Mouse (Mus musculus) bone marrow, adult 2 months (tissue): ENCODE results near the gene Slc25a13. TPM values are rescaled to one million over a fixed set of nuclear protein-coding genes. Genes with fewer than 3 reads are reported as not detected.
"Not testable (repeated sequence)": the region's sequence is repeated elsewhere in the genome, so short reads cannot be mapped to it uniquely, and the experiment has no call there.

Source experiments
- H3K27ac ChIP-seq: fragments of 200-500 bp; 2 replicates; pipeline ENCODE4 v1.5.1; 2012; ENCODE audit warnings: low read depth, mild to moderate bottlenecking, control low read depth, inconsistent platforms, low read length; ENCODE audit not compliant: control insufficient read depth, poor library complexity, insufficient read depth
- H3K4me1 ChIP-seq: fragments of 200-500 bp; 2 replicates; pipeline ENCODE4 v1.6.1; 2011; ENCODE audit warnings: low read length; ENCODE audit not compliant: control insufficient read depth, insufficient read depth
- H3K4me3 ChIP-seq: fragments of 200-500 bp; replicated peaks from 2 replicates; pipeline ENCODE3; 2011; ENCODE audit warnings: mild to moderate bottlenecking, low read depth, low read length, control low read depth; ENCODE audit not compliant: control insufficient read depth
- CTCF ChIP-seq: fragments of 200-500 bp; IDR thresholded peaks from 2 replicates; pipeline ENCODE4 v1.5.1; 2011; ENCODE audit warnings: low read length, control low read depth; ENCODE audit not compliant: control insufficient read depth, insufficient read depth
- POLR2A ChIP-seq: fragments of 200-500 bp; IDR thresholded peaks from 2 replicates; pipeline ENCODE4 v1.6.1; 2011; ENCODE audit warnings: low read depth, mild to moderate bottlenecking, control low read depth, low read length, borderline replicate concordance; ENCODE audit not compliant: control insufficient read depth
- WGBS: fragments of 180-500 bp; shearing (Covaris S2); methylation state at CpG from one replicate; pipeline ENCODE4 v1.1.7; 2018; 5-methylcytosine and 5-hydroxymethylcytosine counted together
- polyA plus RNA-seq: library from polyadenylated mRNA; stranded (reverse); fragments of >200 nt; gene quantifications from 2 replicates; pipeline ENCODE4 v1.2.4, GENCODE M21; 2011; ENCODE audit warnings: low replicate concordance; ENCODE audit not compliant: missing spikeins, insufficient read depth, insufficient read length

Slc25a13 gene
- polyA plus RNA-seq, 1 experiment: 9.3 TPM

DNA sequence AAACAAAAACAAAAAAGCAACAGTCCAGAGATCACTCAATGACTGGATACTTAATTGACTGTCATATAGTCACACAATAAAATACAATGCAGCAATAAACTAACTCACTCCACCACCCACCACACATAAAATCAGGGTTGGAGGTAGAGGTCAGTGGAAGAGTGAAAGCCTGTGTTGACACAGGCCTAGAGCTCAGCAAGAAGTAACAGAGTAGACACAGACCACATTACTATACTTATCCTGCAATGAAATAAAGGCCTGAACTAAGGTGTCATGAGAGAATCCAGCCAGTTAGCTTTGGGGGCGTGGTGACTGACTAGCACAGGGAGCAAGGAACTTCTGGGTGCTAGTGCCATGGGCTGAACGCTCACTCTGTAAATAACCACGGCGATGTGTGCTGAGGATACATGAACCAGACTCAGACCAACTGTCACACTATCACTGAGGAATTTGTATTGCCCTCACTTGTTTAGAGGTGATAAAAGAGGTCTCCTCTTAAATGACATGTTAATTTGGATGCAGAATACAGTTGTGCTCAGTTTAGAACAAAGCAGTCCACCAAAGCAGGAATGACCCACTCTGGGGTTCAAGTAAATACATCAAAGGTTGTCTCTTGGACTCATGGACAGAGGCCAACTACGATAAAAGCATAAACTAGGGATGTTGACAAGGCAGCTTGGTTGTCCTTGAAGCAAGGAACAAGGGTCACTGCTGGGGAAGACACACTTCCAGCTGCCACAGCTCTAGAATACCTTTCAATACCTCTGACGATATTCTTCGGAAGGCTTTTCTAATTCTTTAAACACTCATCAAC, 31.8 kb downstream of the Slc25a13 start:
- WGBS: 86% methylated on average over 7 of the region's 7 CpGs
- Histone ChIP-seq H3K4me1 (no peaks in the 10 kb centered on the region; the same call in 1 of the 2 replicates), H3K27ac (no peak overlapping the region), H3K4me3 (no peak overlapping the region)
- TF ChIP-seq POLR2A (no peak), CTCF (no peak)

DNA sequence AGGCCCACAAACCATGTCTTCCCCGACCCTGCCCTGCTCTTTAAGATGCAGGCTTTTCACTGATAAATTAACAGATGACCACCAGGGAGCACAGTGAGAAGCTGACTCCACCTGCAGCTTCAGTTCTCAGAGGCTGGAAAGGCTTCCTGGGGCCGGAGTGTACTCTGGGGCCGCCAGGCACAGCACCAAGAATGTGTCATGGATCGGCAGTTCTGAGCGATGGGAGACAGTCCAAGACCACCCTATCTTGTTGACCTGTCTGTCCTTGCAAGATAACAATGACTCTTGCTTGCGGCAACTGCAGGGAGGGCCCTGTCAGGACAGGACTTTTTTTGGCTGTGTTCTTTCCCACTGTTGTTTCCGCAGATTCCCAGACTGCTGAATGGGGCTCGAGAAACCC, 33.4 kb downstream of the Slc25a13 start:
- no peak for TF ChIP-seq CTCF
- TF ChIP-seq POLR2A: no peak
- no peak overlapping the region for H3K27ac ChIP-seq
- 74% methylated on average over 8 of the region's 8 CpGs for WGBS
- no peak overlapping the region for H3K4me3 ChIP-seq
- H3K4me1 ChIP-seq: no peaks in the 10 kb centered on the region; the same call in 1 of the 2 replicates

DNA sequence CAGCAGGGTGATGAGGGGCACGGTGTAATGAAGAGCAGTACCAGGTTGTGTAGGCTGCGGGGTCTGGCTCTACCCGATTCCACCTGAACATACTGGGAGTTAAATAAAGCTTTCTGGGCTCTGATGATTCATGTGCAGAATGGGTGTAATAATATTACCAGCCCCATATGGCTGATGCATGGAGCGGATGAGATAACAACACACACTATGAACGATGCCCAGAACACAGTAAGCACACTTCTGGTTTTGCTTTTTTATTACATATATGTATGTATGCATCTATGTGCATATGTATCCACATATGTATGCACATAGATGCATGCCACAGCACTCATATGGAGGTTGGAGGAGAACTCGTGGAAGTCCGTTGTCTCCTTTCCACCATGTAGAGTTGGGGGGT, 34.8 kb downstream of the Slc25a13 start:
- Histone ChIP-seq H3K4me1 (no peaks in the 10 kb centered on the region; the same call in 1 of the 2 replicates), H3K27ac (no peak overlapping the region), H3K4me3 (no peak overlapping the region)
- no peak for TF ChIP-seq POLR2A
- TF ChIP-seq CTCF: no peak
- WGBS: 86% methylated on average over 7 of the region's 7 CpGs

DNA sequence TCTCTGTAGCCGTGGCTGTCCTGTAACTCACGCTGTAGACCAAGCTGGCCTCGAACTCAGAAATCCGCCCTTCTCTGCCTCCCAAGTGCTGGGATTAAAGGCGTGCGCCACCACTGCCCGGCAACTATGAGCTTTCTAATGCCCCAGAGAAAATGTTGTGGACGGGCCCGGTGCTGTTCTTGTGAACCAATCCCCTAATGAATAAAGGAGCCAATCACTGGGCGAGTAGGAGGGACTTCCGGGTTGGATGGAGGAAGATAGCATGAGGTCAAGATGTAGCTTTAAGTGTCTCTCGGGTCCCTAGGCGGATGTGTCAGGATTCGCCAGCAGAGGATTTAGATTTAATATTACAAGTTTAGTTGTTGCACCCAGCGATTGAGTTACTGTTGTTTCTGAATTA, 38.6 kb downstream of the Slc25a13 start:
- not testable (repeated sequence) for H3K4me1 ChIP-seq, H3K4me3 ChIP-seq, H3K27ac ChIP-seq
- 91% methylated on average over 15 of the region's 15 CpGs for WGBS

DNA sequence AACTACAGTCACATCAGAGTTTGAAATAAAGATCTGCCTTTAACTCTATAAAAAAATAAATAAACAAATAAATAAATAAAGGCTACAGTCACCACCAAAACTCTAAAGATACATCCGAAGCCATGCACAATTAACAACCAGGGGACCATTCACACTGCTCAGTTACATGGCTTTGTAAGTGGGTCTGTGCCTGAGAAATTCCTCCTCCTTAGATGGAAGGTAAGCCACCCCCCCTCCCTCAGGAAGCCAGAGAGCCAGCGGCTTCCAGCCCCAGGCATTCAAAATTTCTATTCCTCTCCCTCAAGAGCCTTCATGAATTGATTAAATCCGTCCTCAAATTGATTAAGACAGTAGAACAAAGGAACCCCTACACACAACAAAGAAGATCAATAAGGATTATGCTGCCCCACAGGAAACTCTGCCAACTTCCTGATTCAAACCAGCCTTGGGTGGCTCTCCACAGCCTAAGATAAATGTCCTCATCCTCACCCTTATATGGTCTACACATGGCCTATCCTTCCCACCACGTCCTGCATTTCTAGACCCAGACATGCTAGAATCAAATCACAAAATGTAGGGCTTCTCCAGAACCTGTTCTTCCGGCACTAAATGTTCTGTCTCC, 41.5 kb downstream of the Slc25a13 start:
- TF ChIP-seq CTCF (no peak), POLR2A (no peak)
- no peak overlapping the region for H3K27ac ChIP-seq
- no peak overlapping the region for H3K4me3 ChIP-seq
- no peaks in the 10 kb centered on the region for H3K4me1 ChIP-seq
- 77% methylated on average over 5 of the region's 5 CpGs for WGBS

DNA sequence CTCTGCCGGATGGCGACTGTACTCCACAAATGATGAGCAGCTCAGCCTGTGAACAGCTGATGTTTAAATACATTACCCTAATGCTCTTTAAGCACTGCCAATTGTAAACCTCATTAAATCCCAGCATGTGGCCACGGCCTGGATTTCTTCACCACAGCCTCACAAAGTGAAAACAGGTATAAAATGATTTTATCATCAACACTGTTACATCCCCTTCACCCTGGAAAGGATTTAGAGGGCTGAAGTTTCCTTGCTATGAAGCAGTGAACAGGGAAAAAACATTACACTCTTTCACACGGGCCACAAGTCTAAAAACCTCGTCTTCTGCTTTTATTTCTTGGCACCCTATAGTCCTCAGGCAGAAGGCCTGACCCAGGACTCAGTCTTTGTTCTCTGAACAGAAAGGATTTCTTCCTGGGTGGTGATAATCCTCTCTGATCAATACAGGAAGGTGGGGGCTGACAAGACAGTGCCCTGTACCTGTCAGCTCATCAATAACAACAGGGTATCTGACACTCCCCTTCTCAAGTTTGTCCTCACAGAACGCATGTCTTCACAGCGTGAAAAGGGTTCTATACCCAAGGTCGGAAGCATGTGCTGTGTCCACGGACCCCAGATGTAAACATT, 42.9 kb downstream of the Slc25a13 start:
- no peak for TF ChIP-seq POLR2A
- TF ChIP-seq CTCF: no peak
- 87% methylated on average over 9 of the region's 9 CpGs for WGBS
- Histone ChIP-seq H3K27ac (no peak overlapping the region), H3K4me1 (no peaks in the 10 kb centered on the region), H3K4me3 (no peak overlapping the region)

DNA sequence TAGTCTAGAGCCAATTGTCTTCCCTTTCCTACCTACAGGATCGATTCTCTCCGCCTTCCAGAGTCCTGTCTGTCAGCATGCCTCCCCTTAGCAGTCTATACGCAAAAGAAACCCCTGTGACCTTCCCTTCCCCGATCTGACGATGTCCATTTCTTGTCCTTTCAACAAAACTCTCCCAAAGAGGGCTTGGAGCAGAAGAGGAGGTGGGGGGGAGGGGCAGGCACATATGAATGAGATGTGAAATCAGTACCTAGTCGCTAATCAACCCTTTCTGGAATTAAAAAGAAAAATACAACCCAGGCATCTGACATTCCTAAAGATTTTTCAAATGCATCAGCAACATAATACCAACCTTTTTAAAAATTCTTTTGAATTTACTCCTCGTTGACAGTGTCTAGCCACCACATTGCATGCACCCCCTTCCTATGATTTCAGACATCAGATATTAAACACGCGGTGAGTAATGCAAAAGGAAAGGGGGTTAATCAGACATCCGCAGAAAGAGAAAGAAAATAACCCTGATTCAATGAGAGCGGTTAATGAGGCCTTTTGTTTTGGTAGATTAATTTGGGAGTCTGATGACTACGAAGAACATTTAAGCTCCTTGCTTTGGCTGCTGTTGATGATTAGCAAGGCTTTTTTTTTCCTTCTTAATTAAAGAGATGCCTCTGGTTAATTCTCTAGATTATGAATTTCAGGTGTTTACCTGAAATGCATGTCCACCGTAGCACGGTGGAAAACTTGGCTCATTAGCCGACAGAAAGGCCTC, 43.6 kb downstream of the Slc25a13 start:
- Histone ChIP-seq H3K4me1 (no peaks in the 10 kb centered on the region), H3K4me3 (no peak overlapping the region), H3K27ac (no peak overlapping the region)
- WGBS: 83% methylated on average over 15 of the region's 15 CpGs
- TF ChIP-seq CTCF (no peak), POLR2A (no peak)
